Mouse (Mus musculus) spleen, adult 2 months (tissue): ENCODE data around the gene Fam50b. TPM values are rescaled to one million over a fixed set of nuclear protein-coding genes. Genes with fewer than 3 reads are reported as not detected.

Experiments
- DNase-seq, 2 experiments: peaks; one replicate each; pipeline versions ENCODE4 v3.0.0 to v3.0.0-alpha.2; 2012 to 2021; ENCODE audit warnings: low spot score in 2 of 2, low read depth in 1 of 2
- H3K27ac ChIP-seq: fragments of 200-500 bp; 2 replicates; pipeline ENCODE4 v1.5.1; 2012; ENCODE audit warnings: low read length, inconsistent platforms; ENCODE audit not compliant: insufficient read depth
- H3K27me3 ChIP-seq: fragments of 200-500 bp; 2 replicates; pipeline ENCODE4 v1.6.1; 2012; ENCODE audit warnings: mild to moderate bottlenecking, moderate library complexity, low read length, inconsistent platforms; ENCODE audit not compliant: control insufficient read depth, insufficient read depth
- H3K36me3 ChIP-seq: fragments of 200-500 bp; 2 replicates; pipeline ENCODE4 v1.6.1; 2012; ENCODE audit warnings: mild to moderate bottlenecking, low read length, inconsistent platforms; ENCODE audit not compliant: control insufficient read depth, insufficient read depth
- H3K4me1 ChIP-seq: fragments of 200-500 bp; 2 replicates; pipeline ENCODE4 v1.6.1; 2011; ENCODE audit warnings: inconsistent platforms; ENCODE audit not compliant: control insufficient read depth, insufficient read depth, insufficient read length
- H3K4me3 ChIP-seq: fragments of 200-500 bp; 2 replicates; pipeline ENCODE4 v1.5.1; 2011; ENCODE audit warnings: mild to moderate bottlenecking, inconsistent platforms; ENCODE audit not compliant: insufficient read depth, insufficient read length; ENCODE audit errors: extremely low read depth
- CTCF ChIP-seq: fragments of 200-500 bp; IDR thresholded peaks from 2 replicates; pipeline ENCODE4 v1.5.1; 2011; ENCODE audit warnings: mild to moderate bottlenecking, inconsistent platforms; ENCODE audit not compliant: insufficient read depth, insufficient read length, insufficient replicate concordance; ENCODE audit errors: extremely low read depth
- POLR2A ChIP-seq: fragments of 200-500 bp; IDR thresholded peaks from 2 replicates; pipeline ENCODE4 v1.6.1; 2011; ENCODE audit warnings: low read depth, low read length, inconsistent platforms
- WGBS: fragments of 180-500 bp; shearing (Covaris S2); methylation state at CpG from one replicate; pipeline ENCODE4 v1.1.7; 2018; 5-methylcytosine and 5-hydroxymethylcytosine counted together
- polyA plus RNA-seq: library from polyadenylated mRNA; depleted of rRNA; stranded (reverse); fragments of >200 nt; gene quantifications from 2 replicates; pipeline ENCODE4 v1.2.3, GENCODE M21; 2012; rRNA removed

The Fam50b gene
- polyA plus RNA-seq: not detected in 2 replicates

DNA sequence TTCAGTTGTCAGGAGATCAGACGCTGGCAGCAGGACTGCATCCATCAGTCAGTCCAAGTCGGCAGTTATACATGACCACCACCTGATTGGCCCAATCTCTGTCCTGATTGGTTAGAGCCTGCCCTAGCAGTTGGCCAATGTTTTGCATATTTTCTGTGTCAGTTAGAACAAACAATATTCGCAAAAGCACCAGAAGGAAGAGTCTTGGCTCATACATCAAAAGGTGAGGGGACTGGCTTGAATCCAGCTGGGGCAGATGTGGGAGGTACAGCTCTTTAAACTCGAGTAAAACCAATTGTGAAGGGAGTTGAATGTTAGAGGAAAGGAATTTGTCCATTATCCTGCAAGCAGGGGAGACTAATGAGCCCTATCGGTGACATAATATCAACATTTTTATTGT, at the start of gene Fam50b:
Gene Fam50b (plus strand): TSS at position 165 of the 400 bp plus-strand sequence.
- TF ChIP-seq CTCF: no peak
- TF ChIP-seq POLR2A: no peak
- no peaks in the 10 kb centered on the region for H3K27me3 ChIP-seq
- H3K4me1 ChIP-seq: no peaks in the 10 kb centered on the region; the same call in 1 of the 2 replicates
- WGBS: 62% methylated on average over 5 of the region's 5 CpGs
- no peak for DNase-seq
- H3K27ac ChIP-seq: no peak within 1 kb of the TSS
- H3K36me3 ChIP-seq: no peaks in the 10 kb centered on the region
- no peak within 1 kb of the TSS for H3K4me3 ChIP-seq

GRCm38 (mm10) chr13:34685008-34685765, 49.5 kb upstream of the Fam50b start:
- no peak for DNase-seq
- Histone ChIP-seq H3K4me1 (peaks cover 32% of the 10 kb centered on the region; the same call in 1 of the 2 replicates), H3K4me3 (no peak overlapping the region), H3K27ac (peak overlapping the region; percentile 65), H3K27me3 (no peaks in the 10 kb centered on the region), H3K36me3 (no peaks in the 10 kb centered on the region)
- TF ChIP-seq POLR2A (no peak), CTCF (no peak)
- 48% methylated on average over 7 of the region's 7 CpGs for WGBS

DNA sequence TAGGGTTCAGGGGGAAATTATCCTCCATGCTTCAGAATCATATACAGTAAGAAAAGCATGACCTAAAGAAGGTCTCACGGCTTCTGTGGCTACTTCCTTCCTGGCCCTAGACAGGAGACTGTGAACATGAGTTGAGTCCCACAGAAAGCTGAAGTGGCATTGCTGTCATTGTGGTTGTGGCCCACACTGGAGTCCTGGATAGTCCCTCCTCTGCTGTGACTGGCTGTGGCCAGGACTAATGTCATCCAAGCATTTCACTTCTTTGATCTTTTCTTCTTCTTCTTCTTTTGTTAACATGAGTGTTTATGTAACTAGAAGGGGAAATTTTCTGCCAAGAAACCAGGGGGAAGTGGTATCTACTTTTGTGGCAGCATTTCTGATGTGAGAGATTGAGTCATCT, 43.6 kb upstream of the Fam50b start:
- 8% methylated on average over 1 of the region's 1 CpGs for WGBS
- no peaks in the 10 kb centered on the region for H3K36me3 ChIP-seq
- H3K4me3 ChIP-seq: no peak overlapping the region
- H3K27ac ChIP-seq: peak overlapping the region; percentile 44
- peaks cover 20% of the 10 kb centered on the region for H3K4me1 ChIP-seq
- TF ChIP-seq CTCF: no peak
- no peak for TF ChIP-seq POLR2A
- DNase-seq: no peak
- H3K27me3 ChIP-seq: no peaks in the 10 kb centered on the region

DNA sequence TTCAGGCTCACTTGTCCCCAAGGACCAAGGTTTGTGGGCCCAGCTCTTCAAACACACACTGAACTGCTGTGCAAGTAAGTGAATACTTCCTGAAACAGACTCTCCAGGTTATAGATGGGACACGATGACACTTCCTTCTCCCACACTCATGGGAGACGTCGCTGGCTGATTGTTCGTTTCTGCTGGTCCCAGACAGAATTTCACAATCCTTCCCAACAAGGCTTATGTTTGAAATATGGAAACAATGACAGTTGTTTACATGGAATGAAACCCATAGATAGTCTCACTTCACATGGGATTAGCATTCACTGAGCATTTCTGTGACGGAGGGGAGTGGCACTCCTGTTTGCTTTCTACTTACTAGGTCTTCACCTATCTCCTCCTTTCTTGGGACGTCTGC, 41.5 kb upstream of the Fam50b start:
- H3K4me1 ChIP-seq: peaks cover 20% of the 10 kb centered on the region
- no peaks in the 10 kb centered on the region for H3K27me3 ChIP-seq
- no peaks in the 10 kb centered on the region for H3K36me3 ChIP-seq
- no peak overlapping the region for H3K4me3 ChIP-seq
- 73% methylated on average over 6 of the region's 6 CpGs for WGBS
- no peak for DNase-seq
- H3K27ac ChIP-seq: no peak overlapping the region
- TF ChIP-seq CTCF (no peak), POLR2A (no peak)

GRCm38 (mm10) chr13:34696734-34697332, 37.8 kb upstream of the Fam50b start:
- no peak for DNase-seq
- TF ChIP-seq CTCF (no peak), POLR2A (no peak)
- no peaks in the 10 kb centered on the region for H3K36me3 ChIP-seq
- H3K4me1 ChIP-seq: peaks cover 3% of the 10 kb centered on the region; the same call in 1 of the 2 replicates
- WGBS: 81% methylated on average over 7 of the region's 7 CpGs
- H3K27me3 ChIP-seq: no peaks in the 10 kb centered on the region
- no peak overlapping the region for H3K27ac ChIP-seq
- H3K4me3 ChIP-seq: no peak overlapping the region

- H3K4me3 ChIP-seq: no peak overlapping the region
- no peak for DNase-seq
- TF ChIP-seq CTCF (no peak), POLR2A (no peak)
- H3K27ac ChIP-seq: no peak overlapping the region
- no peaks in the 10 kb centered on the region for H3K27me3 ChIP-seq
- H3K4me1 ChIP-seq: peaks cover 3% of the 10 kb centered on the region
- no peaks in the 10 kb centered on the region for H3K36me3 ChIP-seq
- 29% methylated on average over 2 of the region's 2 CpGs for WGBS
Measured at GRCm38 (mm10) chr13:34700091-34700490, 34.6 kb upstream of the Fam50b start.

DNA sequence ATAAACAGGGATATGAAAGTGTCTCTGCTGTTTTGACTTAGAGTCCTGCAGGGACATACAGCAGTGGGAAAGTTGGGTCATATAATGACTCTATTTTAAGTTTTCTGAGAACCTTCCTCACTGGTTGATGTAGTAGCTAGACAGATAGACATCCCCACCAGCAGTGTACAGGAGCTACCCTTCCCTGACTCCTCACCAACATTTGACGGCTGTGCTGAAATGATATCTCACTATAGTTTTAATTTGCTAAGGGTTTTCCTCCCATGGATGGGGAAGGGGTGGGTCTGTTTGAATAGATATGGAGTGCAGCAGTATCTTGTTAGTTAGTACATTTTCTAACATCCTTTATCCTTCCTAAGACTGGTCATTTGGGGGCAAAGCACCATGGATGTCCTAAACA, 34.0 kb upstream of the Fam50b start:
- TF ChIP-seq POLR2A: no peak
- no peak for TF ChIP-seq CTCF
- H3K36me3 ChIP-seq: no peaks in the 10 kb centered on the region
- H3K4me1 ChIP-seq: peaks cover 7% of the 10 kb centered on the region
- H3K4me3 ChIP-seq: no peak overlapping the region
- no peaks in the 10 kb centered on the region for H3K27me3 ChIP-seq
- 78% methylated on average over 1 of the region's 1 CpGs for WGBS
- DNase-seq: no peak
- no peak overlapping the region for H3K27ac ChIP-seq
